Mouse (Mus musculus) gastrocnemius, adult 18-20 months (tissue): ENCODE measurements at regions not wholly inside any gene's neighbourhood (a gene's known extent, or its start where the extent isn't known, plus 50 kb on each side); places are given as distances from the start of the nearest gene placed in this dataset.
"Not testable (repeated sequence)": the region's sequence is repeated elsewhere in the genome, so short reads cannot be mapped to it uniquely, and the experiment has no call there.

Experiments used
- DNase-seq: peaks from one replicate; pipeline ENCODE4 v3.0.0; 2021; ENCODE audit warnings: low spot score

GRCm38 (mm10) chr4:153160115-153160514, 322.5 kb downstream of the Ajap1 start:
- DNase-seq = no peak

GRCm38 (mm10) chr4:153157572-153157971, 325.0 kb downstream of the Ajap1 start:
- DNase-seq = no peak

- not testable (repeated sequence) for DNase-seq
Measured at GRCm38 (mm10) chr4:153152923-153153322, 329.7 kb downstream of the Ajap1 start.

- no peak for DNase-seq
Measured at GRCm38 (mm10) chr4:153133147-153133546, 349.5 kb downstream of the Ajap1 start.

GRCm38 (mm10) chr4:153129345-153129744, 353.3 kb downstream of the Ajap1 start:
- DNase-seq = no peak

- no peak for DNase-seq
Measured at GRCm38 (mm10) chr4:153128162-153128561, 354.4 kb downstream of the Ajap1 start.

GRCm38 (mm10) chr4:153120480-153120879, 362.1 kb downstream of the Ajap1 start:
- no peak for DNase-seq

GRCm38 (mm10) chr4:153119647-153120102, 362.9 kb downstream of the Ajap1 start:
- no peak for DNase-seq

GRCm38 (mm10) chr4:153118824-153119646, 363.6 kb downstream of the Ajap1 start:
- DNase-seq = no peak

GRCm38 (mm10) chr4:153114998-153115397, 367.6 kb downstream of the Ajap1 start:
- DNase-seq = no peak

- DNase-seq = no peak
Measured at GRCm38 (mm10) chr4:153113577-153113976, 369.0 kb downstream of the Ajap1 start.

GRCm38 (mm10) chr4:153110291-153110746, 372.3 kb downstream of the Ajap1 start:
- DNase-seq = no peak

- DNase-seq = no peak
Measured at GRCm38 (mm10) chr4:153098591-153098990, 384.0 kb downstream of the Ajap1 start.

GRCm38 (mm10) chr4:153097601-153098000, 385.0 kb downstream of the Ajap1 start:
- no peak for DNase-seq

- DNase-seq = no peak
Measured at GRCm38 (mm10) chr4:153093129-153093528, 389.5 kb downstream of the Ajap1 start.

- no peak for DNase-seq
Measured at GRCm38 (mm10) chr4:153082166-153082565, 400.4 kb downstream of the Ajap1 start.

- DNase-seq = no peak
Measured at GRCm38 (mm10) chr4:153074590-153074989, 408.0 kb downstream of the Ajap1 start.

- DNase-seq = no peak
Measured at GRCm38 (mm10) chr4:153070190-153070745, 412.3 kb downstream of the Ajap1 start.

GRCm38 (mm10) chr4:153068484-153069033, 414.1 kb downstream of the Ajap1 start:
- DNase-seq = no peak

GRCm38 (mm10) chr4:153064021-153064605, 418.5 kb downstream of the Ajap1 start:
- DNase-seq = no peak

GRCm38 (mm10) chr4:153063402-153063801, 419.2 kb downstream of the Ajap1 start:
- DNase-seq = no peak

GRCm38 (mm10) chr4:153058152-153058551, 424.5 kb downstream of the Ajap1 start:
- no peak for DNase-seq
